Mouse (Mus musculus) erythroid progenitor cell, adult 5-6 weeks (primary cell): ENCODE results near the gene Olfr504. TPM values are rescaled to one million over a fixed set of nuclear protein-coding genes. Genes with fewer than 3 reads are reported as not detected.
"Not testable (repeated sequence)": the region's sequence is repeated elsewhere in the genome, so short reads cannot be mapped to it uniquely, and the experiment has no call there.

Experiments
- ATAC-seq: replicated peaks from 2 replicates; pipeline ENCODE4 v1.8.0; 2016; ENCODE audit warnings: moderate number of reproducible peaks, mild to moderate bottlenecking, moderate TSS enrichment, inconsistent platforms; ENCODE audit not compliant: poor library complexity, low FRiP score, severe bottlenecking
- total RNA-seq, 2 experiments: library from RNA; stranded (forward) in 1 of 2; stranded (reverse) in 1 of 2; fragments of 150-400 nt in 1 of 2; fragments of 186-747, 209-891 nt in 1 of 2; gene quantifications; 2 replicates each; pipeline versions ENCODE4 v1.2.3 to v1.2.4; 2015 to 2017; ENCODE audit warnings: low replicate concordance in 2 of 2

Olfr504 gene
- total RNA-seq (2015; ENCODE audit: low replicate concordance) (not detected in 2 replicates), total RNA-seq (2017; ENCODE audit: low replicate concordance) (not detected in 2 replicates)

DNA sequence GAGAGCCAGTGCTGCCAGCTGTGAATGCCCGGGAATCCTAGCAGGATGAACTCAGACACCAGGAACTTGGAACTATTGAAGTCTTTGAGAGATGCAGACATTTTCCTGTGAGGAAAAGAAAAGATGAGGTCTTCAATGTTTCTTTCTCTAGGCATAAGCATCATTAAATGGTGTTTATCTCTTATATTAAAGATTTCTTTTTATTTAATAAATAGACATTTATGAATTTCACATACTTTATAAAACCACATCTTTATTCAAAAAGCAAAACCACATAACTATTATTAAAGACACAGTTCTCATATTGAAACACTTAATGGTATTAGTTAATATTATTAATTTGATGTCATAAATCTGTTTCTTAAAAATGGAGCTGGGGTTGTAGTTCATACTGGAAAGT lies at the start of gene Olfr504:
Gene Olfr504, minus strand, starts transcription at position 101 of the 400 bp plus-strand sequence.
- no peak for ATAC-seq

DNA sequence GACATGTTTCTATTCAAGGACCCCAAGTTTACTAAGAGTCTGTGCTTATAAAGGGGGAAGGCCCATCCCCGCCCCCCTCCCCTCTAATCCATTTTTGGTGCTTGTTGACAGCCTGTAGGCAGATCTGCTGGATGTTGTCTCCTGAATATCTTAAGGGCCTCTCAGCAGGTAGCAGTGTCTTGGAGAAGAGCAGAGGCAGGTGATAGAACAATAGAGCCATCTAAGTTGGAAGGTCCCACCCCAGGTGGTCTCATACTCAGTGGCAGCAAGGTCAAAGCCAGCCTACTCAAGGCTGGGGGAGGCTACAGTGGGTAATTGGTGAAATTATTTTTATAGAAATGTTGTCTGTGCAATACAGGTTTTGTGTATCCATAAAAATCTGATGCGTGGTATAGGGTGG lies 48.5 kb upstream of the Olfr504 start:
- no peak for ATAC-seq

DNA sequence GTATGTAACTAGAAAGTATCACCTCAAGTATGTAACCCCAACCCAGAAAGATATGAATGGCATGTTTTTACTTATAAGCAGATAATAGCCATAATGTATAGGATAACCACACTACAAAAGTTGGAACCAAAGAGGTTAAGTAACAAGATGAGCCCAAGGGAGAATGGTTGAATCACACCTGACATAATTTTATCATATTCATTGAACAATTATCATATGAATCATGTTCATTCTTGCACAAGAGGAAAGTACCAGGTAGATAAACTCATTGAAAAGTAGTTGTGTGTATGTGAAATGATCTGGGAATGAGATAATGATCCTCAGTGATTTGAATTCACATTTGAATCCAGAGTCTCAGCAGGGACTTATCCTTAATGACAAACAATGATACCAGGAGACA lies 44.9 kb upstream of the Olfr504 start, which contains the start of gene Olfr506:
Gene Olfr506, plus strand, starts transcription at position 301 of the 400 bp plus-strand sequence.
- ATAC-seq = no peak

- not testable (repeated sequence) for ATAC-seq
Observed at GRCm38 (mm10) chr7:108601916-108602315, 36.3 kb upstream of the Olfr504 start.

GRCm38 (mm10) chr7:108589797-108590196 lies 24.2 kb upstream of the Olfr504 start:
- ATAC-seq = no peak

DNA sequence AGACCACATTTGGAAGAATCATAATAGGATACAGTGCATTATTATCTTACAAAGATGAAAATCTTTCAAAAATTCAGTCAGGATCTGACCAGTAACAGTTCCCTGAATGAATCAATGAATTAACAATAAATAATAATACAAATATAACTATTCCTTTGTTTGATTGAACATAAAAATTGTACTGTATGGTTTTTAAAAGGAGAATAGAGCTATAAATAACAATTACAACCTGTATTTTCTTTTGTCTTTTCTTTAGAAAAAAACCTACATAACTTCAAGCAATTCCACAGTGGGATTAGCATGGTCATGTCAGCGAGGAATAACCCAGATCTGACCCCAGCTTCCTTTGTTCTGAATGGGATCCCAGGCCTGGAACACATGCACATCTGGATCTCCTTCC lies 21.4 kb downstream of the Olfr504 start, which contains the start of gene Olfr503:
Gene Olfr503, plus strand, starts transcription at position 301 of the 400 bp plus-strand sequence.
- ATAC-seq = not testable (repeated sequence)

DNA sequence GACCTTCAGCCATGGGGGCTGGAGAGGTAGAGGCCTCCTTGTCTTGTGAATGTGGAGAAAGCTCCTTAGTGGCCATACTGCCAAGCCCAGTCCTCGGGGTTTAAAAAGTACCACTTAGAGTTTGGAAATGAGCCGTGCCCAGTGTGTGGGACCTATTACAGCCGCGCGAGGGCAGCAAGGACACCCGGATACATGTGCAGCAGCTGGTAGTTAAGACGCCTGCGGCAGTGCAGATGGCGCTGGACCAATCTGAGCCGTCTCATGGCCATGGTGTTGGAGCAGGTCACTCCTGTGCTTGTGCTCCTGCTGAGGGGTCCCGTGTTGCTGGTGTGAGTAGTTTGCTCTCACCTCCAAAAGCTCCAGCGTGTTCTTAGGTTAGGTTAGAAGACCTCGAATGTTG lies 23.2 kb downstream of the Olfr504 start:
- ATAC-seq = no peak

GRCm38 (mm10) chr7:108524965-108525364 lies 40.6 kb downstream of the Olfr504 start, which contains the start of gene Olfr502:
Gene Olfr502 (minus strand): TSS chr7:108525065.
- no peak for ATAC-seq

Other genes with a start within 250 kb of the Olfr504 start
- not detected in 2 replicates for gene Olfr492, start 242.1 kb downstream of the Olfr504 start, total RNA-seq (2015; ENCODE audit: low replicate concordance)
- gene Olfr492, start 242.1 kb downstream of the Olfr504 start, total RNA-seq (2017; ENCODE audit: low replicate concordance) = not detected in 2 replicates
- gene Olfr493, start 218.8 kb downstream of the Olfr504 start, total RNA-seq (2015; ENCODE audit: low replicate concordance) = not detected in 2 replicates
- not detected in 2 replicates for gene Olfr493, start 218.8 kb downstream of the Olfr504 start, total RNA-seq (2017; ENCODE audit: low replicate concordance)
- gene Olfr494, start 200.5 kb downstream of the Olfr504 start, total RNA-seq (2015; ENCODE audit: low replicate concordance) = not detected in 2 replicates
- gene Olfr494, start 200.5 kb downstream of the Olfr504 start, total RNA-seq (2017; ENCODE audit: low replicate concordance) = not detected in 2 replicates
- not detected in 2 replicates for gene Olfr495, start 172.6 kb downstream of the Olfr504 start, total RNA-seq (2015; ENCODE audit: low replicate concordance)
- gene Olfr495, start 172.6 kb downstream of the Olfr504 start, total RNA-seq (2017; ENCODE audit: low replicate concordance) = not detected in 2 replicates
- not detected in 2 replicates for gene Olfr497, start 145.4 kb downstream of the Olfr504 start, total RNA-seq (2015; ENCODE audit: low replicate concordance)
- gene Olfr497, start 145.4 kb downstream of the Olfr504 start, total RNA-seq (2017; ENCODE audit: low replicate concordance) = not detected in 2 replicates
- not detected in 2 replicates for gene Olfr498, start 100.5 kb downstream of the Olfr504 start, total RNA-seq (2015; ENCODE audit: low replicate concordance)
- gene Olfr498, start 100.5 kb downstream of the Olfr504 start, total RNA-seq (2017; ENCODE audit: low replicate concordance) = 0.13 TPM in 1 of 2 replicates, not detected in the other
- not detected in 2 replicates for gene Olfr502, start 40.7 kb downstream of the Olfr504 start, total RNA-seq (2015; ENCODE audit: low replicate concordance)
- not detected in 2 replicates for gene Olfr502, start 40.7 kb downstream of the Olfr504 start, total RNA-seq (2017; ENCODE audit: low replicate concordance)
- not detected in 2 replicates for gene Olfr503, start 21.3 kb downstream of the Olfr504 start, total RNA-seq (2015; ENCODE audit: low replicate concordance)
- not detected in 2 replicates for gene Olfr503, start 21.3 kb downstream of the Olfr504 start, total RNA-seq (2017; ENCODE audit: low replicate concordance)
- not detected in 2 replicates for gene Olfr506, start 45.0 kb upstream of the Olfr504 start, total RNA-seq (2015; ENCODE audit: low replicate concordance)
- not detected in 2 replicates for gene Olfr506, start 45.0 kb upstream of the Olfr504 start, total RNA-seq (2017; ENCODE audit: low replicate concordance)
- gene Olfr507, start 56.0 kb upstream of the Olfr504 start, total RNA-seq (2015; ENCODE audit: low replicate concordance) = not detected in 2 replicates
- not detected in 2 replicates for gene Olfr507, start 56.0 kb upstream of the Olfr504 start, total RNA-seq (2017; ENCODE audit: low replicate concordance)
- gene Olfr508, start 64.2 kb upstream of the Olfr504 start, total RNA-seq (2015; ENCODE audit: low replicate concordance) = not detected in 2 replicates
- not detected in 2 replicates for gene Olfr508, start 64.2 kb upstream of the Olfr504 start, total RNA-seq (2017; ENCODE audit: low replicate concordance)
- gene Olfr509, start 86.1 kb upstream of the Olfr504 start, total RNA-seq (2015; ENCODE audit: low replicate concordance) = not detected in 2 replicates
- not detected in 2 replicates for gene Olfr509, start 86.1 kb upstream of the Olfr504 start, total RNA-seq (2017; ENCODE audit: low replicate concordance)
- not detected in 2 replicates for gene Olfr510, start 100.6 kb upstream of the Olfr504 start, total RNA-seq (2015; ENCODE audit: low replicate concordance)
- gene Olfr510, start 100.6 kb upstream of the Olfr504 start, total RNA-seq (2017; ENCODE audit: low replicate concordance) = not detected in 2 replicates
- not detected in 2 replicates for gene Olfr512, start 147.5 kb upstream of the Olfr504 start, total RNA-seq (2015; ENCODE audit: low replicate concordance)
- not detected in 2 replicates for gene Olfr512, start 147.5 kb upstream of the Olfr504 start, total RNA-seq (2017; ENCODE audit: low replicate concordance)
- not detected in 2 replicates for gene Olfr513, start 185.2 kb upstream of the Olfr504 start, total RNA-seq (2015; ENCODE audit: low replicate concordance)
- not detected in 2 replicates for gene Olfr513, start 185.2 kb upstream of the Olfr504 start, total RNA-seq (2017; ENCODE audit: low replicate concordance)